16 mouse cellular contexts compared by ENCODE assay signal in the genomic region with DNA sequence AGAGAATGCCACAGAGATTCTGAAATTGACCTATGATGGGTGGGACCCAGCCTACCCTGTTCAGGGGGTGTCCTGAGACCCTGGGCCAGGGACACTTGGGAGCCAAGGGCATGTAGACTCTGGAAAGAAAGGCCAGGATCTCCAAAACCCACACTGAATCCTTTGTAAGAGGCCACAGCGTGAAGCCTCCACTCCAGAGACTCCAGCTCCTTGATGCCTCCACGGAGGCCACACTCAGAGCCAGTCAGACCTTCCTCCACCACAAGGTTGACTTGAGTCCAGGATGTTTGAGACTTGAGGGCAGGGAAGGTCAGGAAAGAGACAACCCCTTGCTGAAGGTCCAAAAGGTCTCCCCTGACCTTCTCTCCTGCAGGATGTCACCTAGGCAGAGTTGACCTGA. TPM values are rescaled to one million over a fixed set of nuclear protein-coding genes. Genes with fewer than 3 reads are reported as not detected.
DNase-seq lines count a peak whose midpoint lies in the region; ATAC-seq and TF ChIP-seq lines count a peak whose summit lies in the region.
"Had no signal": no experiment of that assay in that cellular context is flagged by ENCODE, and none has a peak within 500 bp of the region (broad histone marks: within the 10 kb centered on the region; RNA-seq: fewer than 3 reads in every experiment).

No protein-coding gene starts in this region.

- no peak overlapping the region for H3K9ac ChIP-seq in heart, embryonic 15.5 days
- H3K9ac ChIP-seq in heart, embryonic 11.5 days (ENCODE audit: low read depth, low read length), result no peak overlapping the region
- H3K9ac ChIP-seq in midbrain, postnatal 0 days (replicated peaks; ENCODE audit: low read length, poor library complexity, severe bottlenecking), result no peak overlapping the region
- no peak overlapping the region for H3K9ac ChIP-seq in embryonic facial prominence, embryonic 13.5 days
- H3K9ac ChIP-seq in midbrain, embryonic 16.5 days (ENCODE audit: low read depth, low read length), result no peak overlapping the region
- H3K9ac ChIP-seq: liver, embryonic 14.5 days had no signal

- H3K4me2 ChIP-seq in heart, embryonic 15.5 days, result 0 out of 2 replicates have a peak overlapping the region, but pooled peaks have one; percentile 99
- H3K4me2 ChIP-seq in heart, embryonic 11.5 days, result no peak overlapping the region
- no peak overlapping the region for H3K4me2 ChIP-seq in midbrain, postnatal 0 days (ENCODE audit: low read depth, low read length, poor library complexity, severe bottlenecking)
- H3K4me2 ChIP-seq in embryonic facial prominence, embryonic 13.5 days, result 0 out of 2 replicates have a peak overlapping the region, but pooled peaks have one; percentile 95
- H3K4me2 ChIP-seq in midbrain, embryonic 16.5 days (ENCODE audit: low read length), result no peak overlapping the region; the same call in 1 of the 2 replicates

- H3K36me3 ChIP-seq in heart, embryonic 15.5 days, result no peaks in the 10 kb centered on the region
- peaks cover 3% of the 10 kb centered on the region; the same call in 1 of the 2 replicates for H3K36me3 ChIP-seq in heart, embryonic 11.5 days (ENCODE audit: control insufficient read depth, insufficient read depth, low read length)
- peaks cover 23% of the 10 kb centered on the region for H3K36me3 ChIP-seq in midbrain, embryonic 10.5 days
- H3K36me3 ChIP-seq in midbrain, postnatal 0 days (ENCODE audit: insufficient read depth, low read length), result peaks cover 4% of the 10 kb centered on the region; the same call in 1 of the 2 replicates
- peaks cover 28% of the 10 kb centered on the region for H3K36me3 ChIP-seq in embryonic facial prominence, embryonic 13.5 days
- peaks cover 14% of the 10 kb centered on the region for H3K36me3 ChIP-seq in midbrain, embryonic 16.5 days (ENCODE audit: control insufficient read depth, insufficient read depth, low read length)

- ATAC-seq in heart, embryonic 15.5 days (replicated peaks; ENCODE audit: insufficient number of reproducible peaks, insufficient read depth, low FRiP score, low read depth), result no peak
- ATAC-seq in heart, embryonic 11.5 days (replicated peaks; ENCODE audit: insufficient number of reproducible peaks, low FRiP score, low TSS enrichment), result no peak
- ATAC-seq in midbrain, postnatal 0 days (ENCODE audit: low FRiP score), result no peak
- ATAC-seq in embryonic facial prominence, embryonic 13.5 days (ENCODE audit: insufficient number of reproducible peaks, insufficient read depth, low FRiP score, low TSS enrichment, low read depth), result no peak
- ATAC-seq in midbrain, embryonic 16.5 days, result 0 out of 2 replicates have a peak, but pooled peaks have one; percentile 26
- ATAC-seq in inflammation-experienced regulatory T-cells, adult 6 months, result no peak

- H3K9me3 ChIP-seq in heart, embryonic 15.5 days (replicated peaks), result no peaks in the 10 kb centered on the region
- H3K9me3 ChIP-seq in heart, embryonic 11.5 days (replicated peaks; ENCODE audit: control insufficient read depth, low read length), result no peaks in the 10 kb centered on the region
- H3K9me3 ChIP-seq in midbrain, embryonic 10.5 days (replicated peaks), result no peaks in the 10 kb centered on the region
- no peaks in the 10 kb centered on the region for H3K9me3 ChIP-seq in midbrain, postnatal 0 days (ENCODE audit: low read length)
- no peaks in the 10 kb centered on the region for H3K9me3 ChIP-seq in embryonic facial prominence, embryonic 13.5 days
- H3K9me3 ChIP-seq in midbrain, embryonic 16.5 days (replicated peaks; ENCODE audit: control insufficient read depth, low read length, poor library complexity, severe bottlenecking), result no peaks in the 10 kb centered on the region
- H3K9me3 ChIP-seq: embryonic facial prominence, embryonic 12.5 days; forebrain, embryonic 15.5 days had no signal

- DNase-seq in midbrain, embryonic 10.5 days (ENCODE audit: low spot score), result no peak
- DNase-seq in midbrain, postnatal 0 days (ENCODE audit: low spot score), result no peak
- DNase-seq: gastrocnemius, postnatal 36 days; retina, postnatal 1 day; thymus, postnatal 25 days had no signal

- no peak for TF ChIP-seq CTCF in midbrain, postnatal 0 days (IDR thresholded peaks at IDR 0.05)

- H3K27ac ChIP-seq in heart, embryonic 15.5 days, result no peak overlapping the region
- H3K27ac ChIP-seq in heart, embryonic 11.5 days (ENCODE audit: low read depth, low read length), result no peak overlapping the region
- H3K27ac ChIP-seq in midbrain, embryonic 10.5 days (replicated peaks), result no peak overlapping the region
- no peak overlapping the region for H3K27ac ChIP-seq in midbrain, postnatal 0 days (ENCODE audit: low read depth, low read length)
- H3K27ac ChIP-seq in embryonic facial prominence, embryonic 13.5 days, result no peak overlapping the region
- no peak overlapping the region for H3K27ac ChIP-seq in midbrain, embryonic 16.5 days (ENCODE audit: low read length)
- H3K27ac ChIP-seq: embryonic facial prominence, embryonic 12.5 days; forebrain, embryonic 15.5 days; liver, embryonic 14.5 days had no signal

- H3K4me3 ChIP-seq in heart, embryonic 15.5 days, result no peak overlapping the region
- no peak overlapping the region for H3K4me3 ChIP-seq in heart, embryonic 11.5 days (ENCODE audit: low read depth, low read length)
- H3K4me3 ChIP-seq in midbrain, embryonic 10.5 days, result peak overlapping the region; percentile 1; the same call in 1 of the 2 replicates
- no peak overlapping the region for H3K4me3 ChIP-seq in midbrain, postnatal 0 days (ENCODE audit: low read depth, low read length)
- no peak overlapping the region for H3K4me3 ChIP-seq in embryonic facial prominence, embryonic 13.5 days
- no peak overlapping the region for H3K4me3 ChIP-seq in midbrain, embryonic 16.5 days (ENCODE audit: low read depth, low read length)

- H3K27me3 ChIP-seq in heart, embryonic 15.5 days, result no peaks in the 10 kb centered on the region
- H3K27me3 ChIP-seq in heart, embryonic 11.5 days (ENCODE audit: control insufficient read depth, insufficient read depth, low read length), result peaks cover 10% of the 10 kb centered on the region
- peaks cover 25% of the 10 kb centered on the region for H3K27me3 ChIP-seq in midbrain, embryonic 10.5 days (ENCODE audit: low read depth, poor library complexity, severe bottlenecking)
- H3K27me3 ChIP-seq in midbrain, postnatal 0 days (ENCODE audit: insufficient read depth, low read length), result no peaks in the 10 kb centered on the region
- H3K27me3 ChIP-seq in embryonic facial prominence, embryonic 13.5 days, result 0 out of 2 replicates have a peak, but pooled peaks cover 7% of the 10 kb centered on the region
- no peaks in the 10 kb centered on the region for H3K27me3 ChIP-seq in midbrain, embryonic 16.5 days (ENCODE audit: control insufficient read depth, insufficient read depth, low read depth, low read length)
- H3K27me3 ChIP-seq: embryonic facial prominence, embryonic 12.5 days; forebrain, embryonic 15.5 days; Patski had no signal

- H3K4me1 ChIP-seq in heart, embryonic 15.5 days (replicated peaks), result peaks cover 15% of the 10 kb centered on the region; the same call in 1 of the 2 replicates
- 0 out of 2 replicates have a peak, but pooled peaks cover 10% of the 10 kb centered on the region for H3K4me1 ChIP-seq in heart, embryonic 11.5 days (ENCODE audit: control insufficient read depth, insufficient read depth, low read length)
- peaks cover 22% of the 10 kb centered on the region for H3K4me1 ChIP-seq in midbrain, embryonic 10.5 days
- no peaks in the 10 kb centered on the region for H3K4me1 ChIP-seq in midbrain, postnatal 0 days (ENCODE audit: insufficient read depth, low read length)
- peaks cover 15% of the 10 kb centered on the region for H3K4me1 ChIP-seq in embryonic facial prominence, embryonic 13.5 days
- H3K4me1 ChIP-seq in midbrain, embryonic 16.5 days (ENCODE audit: control insufficient read depth, insufficient read depth, low read length), result peaks cover 3% of the 10 kb centered on the region; the same call in 1 of the 2 replicates
- H3K4me1 ChIP-seq: embryonic facial prominence, embryonic 12.5 days had no signal

- 88% methylated on average over 2 of the region's 2 CpGs for WGBS in heart, embryonic 15.5 days
- 79% methylated on average over 2 of the region's 2 CpGs for WGBS in heart, embryonic 11.5 days (ENCODE audit: insufficient replicate concordance)
- 85% methylated on average over 2 of the region's 2 CpGs for WGBS in midbrain, embryonic 10.5 days
- 87% methylated on average over 2 of the region's 2 CpGs for WGBS in midbrain, postnatal 0 days
- 89% methylated on average over 2 of the region's 2 CpGs for WGBS in embryonic facial prominence, embryonic 13.5 days
- WGBS in midbrain, embryonic 16.5 days, result 88% methylated on average over 2 of the region's 2 CpGs

RNA-seq across cellular contexts. Expression of a gene that starts 0.8 kb away (rescaled TPM):
- 7.9 and 10.9 TPM in 2 replicates for polyA plus RNA-seq in heart, embryonic 15.5 days (2015; fragmentation: Nextera tagmentation; extraction: Ambion mirVana)
- 14.2 and 15.6 TPM in 2 replicates for polyA plus RNA-seq in heart, embryonic 11.5 days (2014; fragmentation: Nextera tagmentation; extraction: Ambion mirVana)
- 19.8 and 23.6 TPM in 2 replicates for polyA plus RNA-seq in midbrain, embryonic 10.5 days (2016; fragmentation: Nextera tagmentation; extraction: Ambion mirVana)
- 34.6 and 56.9 TPM in 2 replicates for total RNA-seq in midbrain, postnatal 0 days (2014; rRNA removed)
- 22.7 and 25.6 TPM in 2 replicates for polyA plus RNA-seq in midbrain, postnatal 0 days (2015; fragmentation: Nextera tagmentation; extraction: Ambion mirVana)
- 19.8 and 23.4 TPM in 2 replicates for polyA plus RNA-seq in embryonic facial prominence, embryonic 13.5 days (2015; fragmentation: Nextera tagmentation; extraction: Ambion mirVana)
- 19.2 and 22.4 TPM in 2 replicates for polyA plus RNA-seq in midbrain, embryonic 16.5 days (2015; fragmentation: Nextera tagmentation; extraction: Ambion mirVana)
- 1 to 10 TPM; 2.4 to 5.8 (median 2.9) TPM for polyA plus RNA-seq in inflammation-experienced regulatory T-cells, adult 6 months (2017; shearing (Covaris generic))

RNA-seq across cellular contexts. Expression of a gene that starts 20.6 kb away (rescaled TPM):
- polyA plus RNA-seq in heart, embryonic 15.5 days (2015; fragmentation: Nextera tagmentation; extraction: Ambion mirVana), result 21.7 and 32.9 TPM in 2 replicates
- polyA plus RNA-seq in heart, embryonic 11.5 days (2014; fragmentation: Nextera tagmentation; extraction: Ambion mirVana), result 26.5 and 29.3 TPM in 2 replicates
- 69.9 and 72.8 TPM in 2 replicates for polyA plus RNA-seq in midbrain, embryonic 10.5 days (2016; fragmentation: Nextera tagmentation; extraction: Ambion mirVana)
- total RNA-seq in midbrain, postnatal 0 days (2014; rRNA removed), result 95.6 and 98.8 TPM in 2 replicates
- 43.3 and 46.6 TPM in 2 replicates for polyA plus RNA-seq in midbrain, postnatal 0 days (2015; fragmentation: Nextera tagmentation; extraction: Ambion mirVana)
- 71.0 and 73.6 TPM in 2 replicates for polyA plus RNA-seq in embryonic facial prominence, embryonic 13.5 days (2015; fragmentation: Nextera tagmentation; extraction: Ambion mirVana)
- polyA plus RNA-seq in midbrain, embryonic 16.5 days (2015; fragmentation: Nextera tagmentation; extraction: Ambion mirVana), result 56.2 and 56.8 TPM in 2 replicates
- 10 to 100 TPM; 11.6 to 15.0 (median 13.1) TPM for polyA plus RNA-seq in inflammation-experienced regulatory T-cells, adult 6 months (2017; shearing (Covaris generic))

RNA-seq across cellular contexts. Expression of a gene that starts 52.7 kb away (rescaled TPM):
- polyA plus RNA-seq in heart, embryonic 15.5 days (2015; fragmentation: Nextera tagmentation; extraction: Ambion mirVana), result not detected in 2 replicates
- polyA plus RNA-seq in heart, embryonic 11.5 days (2014; fragmentation: Nextera tagmentation; extraction: Ambion mirVana), result not detected in 2 replicates
- polyA plus RNA-seq in midbrain, embryonic 10.5 days (2016; fragmentation: Nextera tagmentation; extraction: Ambion mirVana), result not detected in 2 replicates
- total RNA-seq in midbrain, postnatal 0 days (2014; rRNA removed), result not detected in 2 replicates
- not detected in 2 replicates for polyA plus RNA-seq in midbrain, postnatal 0 days (2015; fragmentation: Nextera tagmentation; extraction: Ambion mirVana)
- polyA plus RNA-seq in embryonic facial prominence, embryonic 13.5 days (2015; fragmentation: Nextera tagmentation; extraction: Ambion mirVana), result not detected in 2 replicates
- not detected in 2 replicates for polyA plus RNA-seq in midbrain, embryonic 16.5 days (2015; fragmentation: Nextera tagmentation; extraction: Ambion mirVana)
- polyA plus RNA-seq in inflammation-experienced regulatory T-cells, adult 6 months (2017; shearing (Covaris generic)), result not detected
- total RNA-seq: gastrocnemius, postnatal 36 days had no signal
- polyA plus RNA-seq: CD4-positive, CD25-positive, alpha-beta regulatory T cell, adult 4 months; embryonic facial prominence, embryonic 12.5 days; forebrain, embryonic 15.5 days; heart, embryonic 16.5 days; liver, embryonic 14.5 days; Patski had no signal

Comparison
In these comparisons a context has a peak if more than half of its experiments do, and no peak if none do; other contexts are left out.
1. H3K4me2 ChIP-seq: peak in heart, embryonic 15.5 days (single experiment) and embryonic facial prominence, embryonic 13.5 days (single experiment); none in heart, embryonic 11.5 days (single experiment), midbrain, postnatal 0 days (single experiment) and midbrain, embryonic 16.5 days (single experiment).